ENCODE assay signal across 11 mouse cellular contexts in genomic region chr12:59970775-59971174, GRCm38 (mm10).
"Had no signal": no experiment of that assay in that cellular context is flagged by ENCODE, and none has a peak within 500 bp of the region (broad histone marks: within the 10 kb centered on the region; RNA-seq: fewer than 3 reads in every experiment).

No protein-coding gene starts in this region.

- ATAC-seq: liver, embryonic 12.5 days had no signal

- H3K9ac ChIP-seq: limb, embryonic 12.5 days; liver, embryonic 12.5 days had no signal

- H3K27ac ChIP-seq: left cerebral cortex, adult 2 months; limb, embryonic 12.5 days; liver, embryonic 12.5 days; midbrain, embryonic 10.5 days had no signal

- H3K36me3 ChIP-seq: limb, embryonic 12.5 days; liver, embryonic 12.5 days; midbrain, embryonic 10.5 days had no signal

- H3K4me3 ChIP-seq: left cerebral cortex, adult 2 months; limb, embryonic 12.5 days; liver, embryonic 12.5 days; midbrain, embryonic 10.5 days; myocyte had no signal

- H3K9me3 ChIP-seq: limb, embryonic 12.5 days; liver, embryonic 12.5 days; midbrain, embryonic 10.5 days had no signal

- H3K27me3 ChIP-seq: limb, embryonic 12.5 days; liver, embryonic 12.5 days had no signal

- DNase-seq: kidney, adult 11 months; kidney, postnatal 14 days; lung, postnatal 4 days; midbrain, embryonic 14.5 days; thymus, adult 18-20 months; thymus, postnatal 14 days had no signal

- H3K4me1 ChIP-seq: limb, embryonic 12.5 days; liver, embryonic 12.5 days; midbrain, embryonic 10.5 days had no signal

- H3K4me2 ChIP-seq: limb, embryonic 12.5 days; liver, embryonic 12.5 days had no signal
